ENCODE assay signal across 8 mouse cellular contexts in the genomic region with DNA sequence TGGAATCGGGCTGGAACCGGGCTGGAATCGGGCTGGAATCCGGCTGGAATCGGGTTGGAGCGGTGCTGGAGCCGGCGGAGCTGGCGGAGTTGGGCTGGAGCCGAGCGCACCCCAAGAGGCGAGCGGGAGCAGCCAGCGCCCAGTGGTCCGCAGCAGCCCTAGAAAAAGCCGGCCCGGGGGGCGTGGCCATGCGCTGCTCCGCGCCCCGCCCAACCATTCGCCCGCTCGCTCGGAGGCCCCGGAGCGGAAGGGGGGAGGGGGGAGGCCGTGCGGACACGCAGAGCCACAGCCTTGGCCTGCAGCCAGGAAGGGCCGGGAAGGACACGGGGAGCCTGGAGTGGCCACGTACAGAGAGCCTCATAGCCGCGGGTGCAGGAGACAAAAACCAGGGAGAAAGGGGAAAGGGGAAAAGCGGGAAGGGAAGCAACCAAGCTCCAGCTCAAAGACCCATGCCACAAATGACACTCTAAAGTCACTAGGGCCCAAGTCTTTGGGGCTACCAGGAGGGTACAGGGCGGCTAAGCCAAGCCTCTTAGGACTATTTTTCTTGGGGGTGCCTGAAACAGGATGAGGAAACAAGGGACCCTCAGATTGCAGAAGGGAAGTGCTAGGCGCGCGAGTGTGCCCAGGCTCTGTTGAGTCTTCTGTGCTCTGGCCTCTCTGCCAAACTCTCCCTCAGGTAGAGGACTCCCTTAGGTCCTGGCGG.
A peak's percentile ranks its signal among the peaks of the same experiment; 100 is the strongest.
DNase-seq lines count a peak whose midpoint lies in the region; ATAC-seq and TF ChIP-seq lines count a peak whose summit lies in the region.

No protein-coding gene starts in this region.

- peak; percentile 58 for DNase-seq in G1E (ENCODE audit: low spot score)
- peak; percentile 13 to 48 for DNase-seq in cerebellum, adult 18-20 months
- peak; percentile 87 to 88 for DNase-seq in heart, postnatal 36 days
- peak; percentile 44 for DNase-seq in layer of hippocampus, adult 9-11 months
- peak; percentile 95 for DNase-seq in lung, postnatal 10 days
- DNase-seq in ovary, postnatal 14 days (ENCODE audit: low spot score): peak; percentile 78
- DNase-seq in thymus, postnatal 14 days: peak; percentile 83

- peaks cover 40% of the 10 kb centered on the region for H3K4me1 ChIP-seq in G1E (ENCODE audit: insufficient read depth, low read depth, low read length)
- 0 out of 2 replicates have a peak, but pooled peaks cover 5% of the 10 kb centered on the region for H3K4me1 ChIP-seq in forebrain, embryonic 16.5 days (replicated peaks; ENCODE audit: control insufficient read depth, insufficient read depth, low read length)

- no peaks in the 10 kb centered on the region for H3K9me3 ChIP-seq in G1E (replicated peaks)
- H3K9me3 ChIP-seq in forebrain, embryonic 16.5 days (ENCODE audit: control insufficient read depth, low read length): no peaks in the 10 kb centered on the region

- H3K36me3 ChIP-seq in G1E (replicated peaks): peaks cover 12% of the 10 kb centered on the region
- no peaks in the 10 kb centered on the region for H3K36me3 ChIP-seq in forebrain, embryonic 16.5 days (ENCODE audit: control insufficient read depth, insufficient read depth)

- intact Hi-C loops in heart, postnatal 36 days (cut with DNase I): loop anchor here (2.0 to 5.0 kb wide), 2 partner anchors 60 to 110 kb away; no protein-coding TSS in a partner anchor

- H3K4me2 ChIP-seq in forebrain, embryonic 16.5 days (ENCODE audit: low read length): peak overlapping the region; percentile 61

- WGBS in forebrain, embryonic 16.5 days: 32% methylated on average over 22 of the region's 42 CpGs

- H3K9ac ChIP-seq in forebrain, embryonic 16.5 days (replicated peaks; ENCODE audit: low read depth, low read length): peak overlapping the region; percentile 71

- H3K27ac ChIP-seq in forebrain, embryonic 16.5 days (ENCODE audit: low read length): peak overlapping the region; percentile 44

- no peak; the same call in 1 of the 2 replicates for ATAC-seq in G1E (ENCODE audit: extremely low read depth, insufficient number of reproducible peaks, low FRiP score, poor library complexity, severe bottlenecking)
- ATAC-seq in forebrain, embryonic 16.5 days: peak; percentile 88

- no peaks in the 10 kb centered on the region for H3K27me3 ChIP-seq in G1E (ENCODE audit: insufficient read depth, low read length)
- H3K27me3 ChIP-seq in forebrain, embryonic 16.5 days (replicated peaks; ENCODE audit: control insufficient read depth, insufficient read depth, low read length): no peaks in the 10 kb centered on the region

- TF ChIP-seq CTCF in G1E (IDR thresholded peaks at IDR 0.05; ENCODE audit: low read depth, low read length): no peak

- peak overlapping the region; percentile 76 for H3K4me3 ChIP-seq in G1E (ENCODE audit: low read depth, low read length)
- H3K4me3 ChIP-seq in forebrain, embryonic 16.5 days (replicated peaks; ENCODE audit: low read length): peak overlapping the region; percentile 58

Comparison
In these comparisons a context has a peak if more than half of its experiments do, and no peak if none do; other contexts are left out.
1. DNase-seq: peak in every context shown above with its lines; median percentile 95 in lung, postnatal 10 days; 88 in heart, postnatal 36 days; 83 in thymus, postnatal 14 days; 78 in ovary, postnatal 14 days; 58 in G1E; 44 in layer of hippocampus, adult 9-11 months; 30 in cerebellum, adult 18-20 months.